Mouse (Mus musculus): ENCODE measurements around the gene Sp6. TPM values are rescaled to one million over a fixed set of nuclear protein-coding genes. Genes with fewer than 3 reads are reported as not detected.

Sp6 gene
- total and polyA plus RNA-seq, 3 experiments = 0.11 to 0.21 (median 0.21) TPM

DNA sequence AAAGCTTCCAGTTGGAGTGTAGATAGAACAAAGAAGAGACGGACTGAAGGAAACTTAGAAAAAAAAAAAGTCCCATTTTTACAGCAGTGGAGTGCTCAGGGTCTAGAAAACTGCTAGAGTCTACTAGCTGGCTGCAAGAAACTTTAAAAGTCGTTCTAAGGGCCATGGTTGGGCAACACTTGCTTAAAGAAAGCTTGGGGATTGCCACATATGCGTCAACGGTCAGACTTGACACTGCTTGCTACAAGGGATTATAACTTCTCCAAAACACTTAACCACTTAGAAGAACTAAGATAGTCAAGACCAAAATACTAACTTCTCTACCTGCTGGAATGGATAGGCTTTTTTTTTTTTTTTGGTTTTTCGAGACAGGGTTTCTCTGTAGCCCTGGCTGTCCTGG, 38.4 kb upstream of the Sp6 start:
- H3K27me3 ChIP-seq (ENCODE audit: control insufficient read depth, insufficient read depth, low read length) = no peaks in the 10 kb centered on the region
- H3K4me1 ChIP-seq (ENCODE audit: control insufficient read depth, insufficient read depth, low read length) = peaks cover 39% of the 10 kb centered on the region
- H3K27ac ChIP-seq = peak overlapping the region; percentile 27
- no peak overlapping the region for H3K4me3 ChIP-seq
- peaks cover 8% of the 10 kb centered on the region; the same call in 1 of the 2 replicates for H3K36me3 ChIP-seq (ENCODE audit: control insufficient read depth, insufficient read depth, low read length)
- intact Hi-C loops (cut with DNase I) = loop anchor here (5.0 kb wide), 1 partner anchor 212 kb away; the partner anchor contains the start of gene Kpnb1
- DNase-seq = no peak
- no peak overlapping the region for H3K9ac ChIP-seq (ENCODE audit: low read depth, low read length)
- no peak for TF ChIP-seq CTCF (IDR thresholded peaks at IDR 0.05)
- no peak for TF ChIP-seq EP300 (IDR thresholded peaks at IDR 0.05; ENCODE audit: insufficient read depth, low read depth, low read length)
- no peak for TF ChIP-seq POLR2A (IDR thresholded peaks at IDR 0.05; ENCODE audit: insufficient read depth, low read depth, low read length)
- WGBS = 66% methylated on average over 5 of the region's 5 CpGs
- peaks cover 2% of the 10 kb centered on the region; the same call in 1 of the 2 replicates for H3K79me2 ChIP-seq (replicated peaks; ENCODE audit: control insufficient read depth, insufficient read depth, low read length)

GRCm38 (mm10) chr11:96975511-96976378, 37.4 kb upstream of the Sp6 start:
- Histone ChIP-seq H3K4me1 (ENCODE audit: control insufficient read depth, insufficient read depth, low read length) (peaks cover 32% of the 10 kb centered on the region), H3K27me3 (ENCODE audit: control insufficient read depth, insufficient read depth, low read length) (no peaks in the 10 kb centered on the region), H3K36me3 (ENCODE audit: control insufficient read depth, insufficient read depth, low read length) (0 out of 2 replicates have a peak, but pooled peaks cover 2% of the 10 kb centered on the region), H3K4me3 (no peak overlapping the region), H3K79me2 (replicated peaks; ENCODE audit: control insufficient read depth, insufficient read depth, low read length) (peaks cover 2% of the 10 kb centered on the region; the same call in 1 of the 2 replicates), H3K9ac (ENCODE audit: low read depth, low read length) (peak overlapping the region; percentile 19; the same call in 1 of the 2 replicates), H3K27ac (peak overlapping the region; percentile 99)
- intact Hi-C loops (cut with DNase I) = loop anchor here (5.0 kb wide), 1 partner anchor 212 kb away; the partner anchor contains the start of gene Kpnb1
- no peak for DNase-seq
- TF ChIP-seq CTCF (IDR thresholded peaks at IDR 0.05) = no peak
- no peak for TF ChIP-seq POLR2A (IDR thresholded peaks at IDR 0.05; ENCODE audit: insufficient read depth, low read depth, low read length)
- TF ChIP-seq EP300 (IDR thresholded peaks at IDR 0.05; ENCODE audit: insufficient read depth, low read depth, low read length) = no peak
- 43% methylated on average over 10 of the region's 10 CpGs for WGBS

DNA sequence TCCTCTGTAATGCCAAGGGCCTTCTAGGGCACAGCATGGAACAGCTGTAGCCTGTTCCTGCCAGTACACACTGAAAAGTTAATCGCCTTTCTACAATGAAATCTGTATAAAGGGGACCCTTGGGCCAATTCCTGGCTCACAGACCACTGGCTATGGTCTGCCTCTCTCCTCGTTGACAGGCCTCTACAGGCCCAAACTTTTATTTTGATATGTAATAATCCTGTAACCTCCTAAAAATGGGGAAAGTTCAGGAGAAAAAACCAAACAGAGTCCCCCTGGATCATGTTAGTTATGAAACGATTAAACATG, 36.9 kb upstream of the Sp6 start:
- 17% methylated on average over 3 of the region's 3 CpGs for WGBS
- intact Hi-C loops (cut with DNase I) = loop anchor here (5.0 kb wide), 1 partner anchor 211 kb away; the partner anchor contains the start of gene Kpnb1

DNA sequence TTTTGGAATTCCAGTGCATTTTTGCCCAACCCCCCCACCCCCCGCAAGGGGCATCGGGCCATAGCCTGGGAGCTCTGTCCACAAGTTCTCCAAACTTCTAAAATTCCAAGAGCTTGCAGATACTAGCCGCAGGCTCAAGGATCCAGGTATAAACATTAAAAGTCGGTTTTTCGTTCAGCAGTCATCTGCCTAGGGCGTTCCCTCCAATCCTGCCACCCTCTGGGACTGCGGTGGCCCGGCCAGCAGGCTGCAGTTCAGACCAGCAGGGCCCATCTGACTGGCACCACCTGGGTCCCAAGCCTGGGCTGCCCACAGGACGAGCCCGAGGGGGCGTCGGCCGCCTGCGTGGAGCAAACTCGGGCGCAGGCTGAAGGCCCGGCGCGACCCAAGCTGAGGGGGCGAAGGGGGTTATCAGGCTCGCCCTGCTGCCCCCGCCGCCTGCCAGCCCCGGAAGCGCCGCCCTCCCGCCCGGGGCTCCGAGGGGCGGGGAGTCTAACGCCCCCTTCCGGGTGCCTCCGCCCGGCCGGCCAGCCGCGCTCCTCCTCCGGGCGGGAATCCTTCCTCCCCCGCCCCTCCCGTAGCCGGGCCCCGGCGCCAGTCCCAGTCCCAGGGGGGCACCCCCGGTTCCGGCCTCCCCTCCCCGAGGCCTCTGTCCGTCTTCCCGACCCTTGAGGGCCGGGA, 36.1 kb upstream of the Sp6 start:
- peaks cover 22% of the 10 kb centered on the region for H3K4me1 ChIP-seq (ENCODE audit: control insufficient read depth, insufficient read depth, low read length)
- under 1% methylated on average over 41 of the region's 50 CpGs for WGBS
- TF ChIP-seq POLR2A (IDR thresholded peaks at IDR 0.05; ENCODE audit: insufficient read depth, low read depth, low read length) = peak; percentile 63
- TF ChIP-seq EP300 (IDR thresholded peaks at IDR 0.05; ENCODE audit: insufficient read depth, low read depth, low read length) = no peak
- peak; percentile 49 for TF ChIP-seq CTCF (IDR thresholded peaks at IDR 0.05)

More for the DNA sequence above, 36.9 kb upstream of the Sp6 start:
- Histone ChIP-seq H3K9ac (ENCODE audit: low read depth, low read length) (peak overlapping the region; percentile 19; the same call in 1 of the 2 replicates), H3K4me1 (ENCODE audit: control insufficient read depth, insufficient read depth, low read length) (peaks cover 28% of the 10 kb centered on the region), H3K27me3 (ENCODE audit: control insufficient read depth, insufficient read depth, low read length) (no peaks in the 10 kb centered on the region), H3K4me3 (peak overlapping the region; percentile 73), H3K27ac (peak overlapping the region; percentile 99), H3K79me2 (replicated peaks; ENCODE audit: control insufficient read depth, insufficient read depth, low read length) (peaks cover 2% of the 10 kb centered on the region; the same call in 1 of the 2 replicates), H3K36me3 (ENCODE audit: control insufficient read depth, insufficient read depth, low read length) (0 out of 2 replicates have a peak, but pooled peaks cover 2% of the 10 kb centered on the region)
- TF ChIP-seq POLR2A (IDR thresholded peaks at IDR 0.05; ENCODE audit: insufficient read depth, low read depth, low read length) (no peak), EP300 (IDR thresholded peaks at IDR 0.05; ENCODE audit: insufficient read depth, low read depth, low read length) (no peak), CTCF (IDR thresholded peaks at IDR 0.05) (no peak)
- DNase-seq = no peak

DNA sequence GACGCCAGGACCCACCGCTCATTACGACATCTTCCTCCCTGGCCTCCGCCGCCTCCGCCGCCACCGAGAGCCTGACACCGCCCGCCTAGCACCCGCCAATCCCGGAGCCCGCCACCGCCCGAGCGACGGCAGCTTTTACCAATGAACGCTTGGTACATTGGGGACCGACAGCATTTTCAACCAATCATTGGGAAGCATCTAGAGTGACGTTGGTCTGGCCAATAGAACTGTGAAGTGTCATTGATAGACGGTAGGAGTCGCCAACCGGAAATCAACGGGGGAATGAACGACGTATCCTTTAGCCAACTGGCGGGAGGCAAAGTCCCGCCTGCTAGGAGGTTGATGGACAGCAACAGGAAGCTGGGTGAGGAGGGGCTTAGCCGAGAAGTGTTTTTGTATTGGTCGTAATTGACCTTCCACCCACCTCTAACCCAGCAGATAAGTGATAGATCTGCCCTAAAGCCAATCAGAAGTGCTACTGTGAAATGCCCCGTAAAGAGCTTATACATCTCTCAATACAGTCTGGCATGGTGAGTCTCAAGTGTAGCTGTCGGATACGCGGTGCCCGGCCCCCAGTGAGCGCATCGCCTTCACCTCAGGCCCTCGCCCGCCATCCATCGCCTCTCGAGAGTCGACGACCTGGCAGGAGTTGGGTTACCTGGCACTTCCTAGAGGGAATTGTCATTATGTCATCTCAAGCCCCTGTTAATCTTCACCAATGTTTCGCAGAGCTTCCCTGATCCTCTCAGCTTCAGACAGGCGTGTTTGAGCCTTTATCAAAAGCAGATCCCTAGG, 35.4 kb upstream of the Sp6 start:
- Histone ChIP-seq H3K36me3 (ENCODE audit: control insufficient read depth, insufficient read depth, low read length) (0 out of 2 replicates have a peak, but pooled peaks cover 2% of the 10 kb centered on the region), H3K4me1 (ENCODE audit: control insufficient read depth, insufficient read depth, low read length) (peaks cover 18% of the 10 kb centered on the region), H3K4me3 (peak overlapping the region; percentile 93), H3K9ac (ENCODE audit: low read depth, low read length) (peak overlapping the region; percentile 99), H3K27ac (peak overlapping the region; percentile 99), H3K27me3 (ENCODE audit: control insufficient read depth, insufficient read depth, low read length) (no peaks in the 10 kb centered on the region), H3K79me2 (replicated peaks; ENCODE audit: control insufficient read depth, insufficient read depth, low read length) (peaks cover 2% of the 10 kb centered on the region; the same call in 1 of the 2 replicates)
- TF ChIP-seq EP300 (IDR thresholded peaks at IDR 0.05; ENCODE audit: insufficient read depth, low read depth, low read length) = no peak
- peak; percentile 95 for TF ChIP-seq POLR2A (IDR thresholded peaks at IDR 0.05; ENCODE audit: insufficient read depth, low read depth, low read length)
- under 1% methylated on average over 45 of the region's 45 CpGs for WGBS
- intact Hi-C loops (cut with DNase I) = loop anchor here (5.0 kb wide), 1 partner anchor 209 kb away; the partner anchor contains the start of gene Kpnb1
- peak; percentile 97 to 100 for DNase-seq

More for the DNA sequence above, 36.1 kb upstream of the Sp6 start:
- H3K4me3 ChIP-seq = peak overlapping the region; percentile 73
- H3K36me3 ChIP-seq (ENCODE audit: control insufficient read depth, insufficient read depth, low read length) = 0 out of 2 replicates have a peak, but pooled peaks cover 2% of the 10 kb centered on the region
- H3K9ac ChIP-seq (ENCODE audit: low read depth, low read length) = peak overlapping the region; percentile 99
- H3K27me3 ChIP-seq (ENCODE audit: control insufficient read depth, insufficient read depth, low read length) = no peaks in the 10 kb centered on the region
- peaks cover 2% of the 10 kb centered on the region; the same call in 1 of the 2 replicates for H3K79me2 ChIP-seq (replicated peaks; ENCODE audit: control insufficient read depth, insufficient read depth, low read length)
- peak overlapping the region; percentile 99 for H3K27ac ChIP-seq
- peak; percentile 94 to 96 for DNase-seq
- intact Hi-C loops (cut with DNase I) = loop anchor here (5.0 kb wide), 1 partner anchor 210 kb away; the partner anchor contains the start of gene Kpnb1

All from heart, adult 2 months (tissue).